17 mouse cellular contexts compared by ENCODE assay signal in the genomic region with DNA sequence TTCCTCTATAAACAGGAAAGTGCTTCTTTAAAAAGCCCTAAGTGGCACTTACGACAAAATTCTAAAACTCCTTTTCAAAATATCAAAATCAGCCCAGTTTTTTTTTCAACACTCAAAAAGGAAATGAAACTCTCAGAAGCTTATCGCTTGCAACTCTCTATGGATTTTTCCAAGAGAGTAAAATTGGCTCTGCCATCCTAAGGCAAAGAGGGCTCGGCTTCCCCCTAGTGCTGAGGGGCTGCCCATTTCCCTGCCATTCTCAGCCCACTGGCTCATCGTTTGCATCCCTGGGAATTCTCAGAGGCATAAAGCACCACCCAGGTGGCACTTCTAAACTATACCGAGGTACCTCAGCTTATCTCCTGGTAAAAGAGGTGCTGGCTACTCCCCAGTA.
A peak's percentile ranks its signal among the peaks of the same experiment; 100 is the strongest.
DNase-seq lines count a peak whose midpoint lies in the region; ATAC-seq and TF ChIP-seq lines count a peak whose summit lies in the region.
"Had no signal": no experiment of that assay in that cellular context is flagged by ENCODE, and none has a peak within 500 bp of the region (broad histone marks: within the 10 kb centered on the region; RNA-seq: fewer than 3 reads in every experiment).

No protein-coding gene starts in this region.

- no peak for TF ChIP-seq EP300 in lung, postnatal 0 days (IDR thresholded peaks at IDR 0.05)

- no peak overlapping the region for H3K4me3 ChIP-seq in heart, embryonic 13.5 days
- no peak overlapping the region for H3K4me3 ChIP-seq in lung, embryonic 15.5 days
- H3K4me3 ChIP-seq in lung, postnatal 0 days (ENCODE audit: low read depth, low read length): no peak overlapping the region
- H3K4me3 ChIP-seq in forebrain, embryonic 12.5 days (replicated peaks): no peak overlapping the region
- H3K4me3 ChIP-seq in hindbrain, embryonic 15.5 days: no peak overlapping the region
- H3K4me3 ChIP-seq: gastrocnemius, adult 2 months; liver, embryonic 15.5 days had no signal

- H3K4me2 ChIP-seq in heart, embryonic 13.5 days: peak overlapping the region; percentile 28
- H3K4me2 ChIP-seq in lung, embryonic 15.5 days: 0 out of 2 replicates have a peak overlapping the region, but pooled peaks have one; percentile 6
- H3K4me2 ChIP-seq in lung, postnatal 0 days (replicated peaks; ENCODE audit: low read depth, low read length): no peak overlapping the region
- no peak overlapping the region for H3K4me2 ChIP-seq in forebrain, embryonic 12.5 days
- H3K4me2 ChIP-seq in hindbrain, embryonic 15.5 days: peak overlapping the region; percentile 8; the same call in 1 of the 2 replicates
- H3K4me2 ChIP-seq: liver, embryonic 15.5 days had no signal

- intact Hi-C loops in gastrocnemius, postnatal 36 days (cut with DNase I): no loop called here

- no peaks in the 10 kb centered on the region for H3K27me3 ChIP-seq in heart, embryonic 13.5 days (replicated peaks)
- H3K27me3 ChIP-seq in lung, embryonic 15.5 days: no peaks in the 10 kb centered on the region
- H3K27me3 ChIP-seq in lung, postnatal 0 days (replicated peaks; ENCODE audit: insufficient read depth, low read length): no peaks in the 10 kb centered on the region
- H3K27me3 ChIP-seq in forebrain, embryonic 12.5 days: no peaks in the 10 kb centered on the region
- 0 out of 2 replicates have a peak, but pooled peaks cover 3% of the 10 kb centered on the region for H3K27me3 ChIP-seq in hindbrain, embryonic 15.5 days
- H3K27me3 ChIP-seq: liver, embryonic 15.5 days had no signal

- peak overlapping the region; percentile 41 for H3K27ac ChIP-seq in heart, embryonic 13.5 days (replicated peaks)
- no peak overlapping the region for H3K27ac ChIP-seq in lung, embryonic 15.5 days
- no peak overlapping the region for H3K27ac ChIP-seq in lung, postnatal 0 days (ENCODE audit: low read length)
- peak overlapping the region; percentile 42; the same call in 1 of the 2 replicates for H3K27ac ChIP-seq in forebrain, embryonic 12.5 days
- H3K27ac ChIP-seq in hindbrain, embryonic 15.5 days (replicated peaks): no peak overlapping the region; the same call in 1 of the 2 replicates
- H3K27ac ChIP-seq: gastrocnemius, adult 2 months; liver, embryonic 15.5 days; macrophage had no signal

- H3K9me3 ChIP-seq in heart, embryonic 13.5 days: no peaks in the 10 kb centered on the region
- H3K9me3 ChIP-seq in lung, embryonic 15.5 days: no peaks in the 10 kb centered on the region
- H3K9me3 ChIP-seq in lung, postnatal 0 days (ENCODE audit: low read length): no peaks in the 10 kb centered on the region
- H3K9me3 ChIP-seq in forebrain, embryonic 12.5 days: no peaks in the 10 kb centered on the region
- no peaks in the 10 kb centered on the region for H3K9me3 ChIP-seq in hindbrain, embryonic 15.5 days
- H3K9me3 ChIP-seq: liver, embryonic 15.5 days had no signal

- WGBS in heart, embryonic 13.5 days: 39% methylated on average over 5 of the region's 5 CpGs
- WGBS in lung, embryonic 15.5 days: 39% methylated on average over 5 of the region's 5 CpGs
- WGBS in lung, postnatal 0 days: 34% methylated on average over 5 of the region's 5 CpGs
- 50% methylated on average over 5 of the region's 5 CpGs for WGBS in forebrain, embryonic 12.5 days
- WGBS in hindbrain, embryonic 15.5 days: 36% methylated on average over 5 of the region's 5 CpGs

- H3K36me3 ChIP-seq in heart, embryonic 13.5 days: no peaks in the 10 kb centered on the region
- no peaks in the 10 kb centered on the region for H3K36me3 ChIP-seq in lung, embryonic 15.5 days
- no peaks in the 10 kb centered on the region for H3K36me3 ChIP-seq in lung, postnatal 0 days (ENCODE audit: insufficient read depth, low read length)
- H3K36me3 ChIP-seq in forebrain, embryonic 12.5 days (replicated peaks): no peaks in the 10 kb centered on the region
- H3K36me3 ChIP-seq in hindbrain, embryonic 15.5 days: no peaks in the 10 kb centered on the region
- H3K36me3 ChIP-seq: liver, embryonic 15.5 days had no signal

- TF ChIP-seq CTCF in lung, postnatal 0 days (IDR thresholded peaks at IDR 0.05): no peak

- H3K4me1 ChIP-seq in heart, embryonic 13.5 days: peaks cover 43% of the 10 kb centered on the region
- 0 out of 2 replicates have a peak, but pooled peaks cover 3% of the 10 kb centered on the region for H3K4me1 ChIP-seq in lung, embryonic 15.5 days
- no peaks in the 10 kb centered on the region for H3K4me1 ChIP-seq in lung, postnatal 0 days (ENCODE audit: insufficient read depth, low read depth, low read length)
- H3K4me1 ChIP-seq in forebrain, embryonic 12.5 days: peaks cover 29% of the 10 kb centered on the region
- peaks cover 27% of the 10 kb centered on the region for H3K4me1 ChIP-seq in hindbrain, embryonic 15.5 days (replicated peaks)
- H3K4me1 ChIP-seq: liver, embryonic 15.5 days had no signal

- DNase-seq in heart, adult 18-20 months: no peak
- no peak for DNase-seq in lung, postnatal 0 days (ENCODE audit: low spot score)
- no peak for DNase-seq in gastrocnemius, postnatal 36 days
- DNase-seq: adrenal gland, postnatal 36 days; gastrocnemius, adult 2 months; heart, postnatal 4 days; kidney, adult 8-10 months; layer of hippocampus, postnatal 36 days; thymus, adult 2 months had no signal

- H3K9ac ChIP-seq in heart, embryonic 13.5 days: peak overlapping the region; percentile 6; the same call in 1 of the 2 replicates
- H3K9ac ChIP-seq in lung, embryonic 15.5 days: no peak overlapping the region
- no peak overlapping the region for H3K9ac ChIP-seq in lung, postnatal 0 days (replicated peaks; ENCODE audit: low read depth)
- no peak overlapping the region for H3K9ac ChIP-seq in forebrain, embryonic 12.5 days
- H3K9ac ChIP-seq in hindbrain, embryonic 15.5 days: no peak overlapping the region
- H3K9ac ChIP-seq: liver, embryonic 15.5 days had no signal

- ATAC-seq in heart, embryonic 13.5 days (ENCODE audit: extremely low read depth, insufficient number of reproducible peaks, low FRiP score, low TSS enrichment): no peak
- no peak for ATAC-seq in lung, embryonic 15.5 days (ENCODE audit: borderline replicate concordance, extremely low read depth, low FRiP score, low TSS enrichment)
- ATAC-seq in lung, postnatal 0 days: no peak
- ATAC-seq in forebrain, embryonic 12.5 days (ENCODE audit: low FRiP score): no peak
- no peak for ATAC-seq in hindbrain, embryonic 15.5 days (ENCODE audit: low FRiP score, low read depth)
- ATAC-seq: activated CD4-positive, CD25-positive, alpha-beta regulatory T cell, adult 4 months; CD4-positive, CD25-positive, alpha-beta regulatory T cell, adult 4 months had no signal

Comparison
In these comparisons a context has a peak if more than half of its experiments do, and no peak if none do; other contexts are left out.
1. H3K4me2 ChIP-seq: peak in heart, embryonic 13.5 days (single experiment), lung, embryonic 15.5 days (single experiment) and hindbrain, embryonic 15.5 days (single experiment); none in lung, postnatal 0 days (single experiment) and forebrain, embryonic 12.5 days (single experiment).
2. H3K27ac ChIP-seq: peak in heart, embryonic 13.5 days (single experiment) and forebrain, embryonic 12.5 days (single experiment); none in lung, embryonic 15.5 days (single experiment), lung, postnatal 0 days (single experiment) and hindbrain, embryonic 15.5 days (single experiment).